Mouse (Mus musculus): ENCODE data around the gene 4930402K13Rik. TPM values are rescaled to one million over a fixed set of nuclear protein-coding genes. Genes with fewer than 3 reads are reported as not detected.

Gene 4930402K13Rik
- total and polyA plus RNA-seq, 2 experiments from 2014 or later, result not detected

DNA sequence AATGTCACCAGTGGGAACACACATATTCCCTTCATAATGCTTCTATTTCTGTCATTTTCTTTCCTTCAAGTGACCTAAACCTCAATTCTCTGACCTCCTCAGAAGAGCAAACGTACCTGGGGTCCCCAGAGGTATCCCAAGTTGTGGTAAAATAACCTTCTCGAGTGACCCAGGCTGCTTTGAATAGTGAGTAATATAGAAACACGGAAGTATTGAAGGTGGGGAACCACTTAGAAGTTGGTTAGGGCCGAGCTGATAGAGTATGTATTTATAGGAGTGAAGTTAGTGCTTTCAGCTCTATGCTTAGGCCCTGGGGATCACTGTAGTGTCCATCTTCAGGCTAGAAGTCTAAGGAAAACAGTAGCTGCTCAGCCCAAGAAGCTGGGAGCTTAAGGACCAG lies 20.6 kb downstream of the 4930402K13Rik start:
- Histone ChIP-seq H3K36me3 (ENCODE audit: insufficient read depth, low read length) (no peaks in the 10 kb centered on the region), H3K9ac (replicated peaks; ENCODE audit: low read length) (no peak overlapping the region), H3K4me1 (ENCODE audit: insufficient read depth, low read length) (no peaks in the 10 kb centered on the region), H3K4me2 (ENCODE audit: low read depth, low read length) (no peak overlapping the region), H3K9me3 (ENCODE audit: low read length) (no peaks in the 10 kb centered on the region), H3K27ac (no peak overlapping the region), H3K4me3 (ENCODE audit: low read length) (no peak overlapping the region), H3K27me3 (ENCODE audit: insufficient read depth, low read length) (no peaks in the 10 kb centered on the region)
- WGBS, result 67% methylated on average over 4 of the region's 4 CpGs
- no peak for TF ChIP-seq CTCF (IDR thresholded peaks at IDR 0.05; ENCODE audit: low read depth)
- ATAC-seq, result no peak
- no peak for DNase-seq (ENCODE audit: low spot score)

DNA sequence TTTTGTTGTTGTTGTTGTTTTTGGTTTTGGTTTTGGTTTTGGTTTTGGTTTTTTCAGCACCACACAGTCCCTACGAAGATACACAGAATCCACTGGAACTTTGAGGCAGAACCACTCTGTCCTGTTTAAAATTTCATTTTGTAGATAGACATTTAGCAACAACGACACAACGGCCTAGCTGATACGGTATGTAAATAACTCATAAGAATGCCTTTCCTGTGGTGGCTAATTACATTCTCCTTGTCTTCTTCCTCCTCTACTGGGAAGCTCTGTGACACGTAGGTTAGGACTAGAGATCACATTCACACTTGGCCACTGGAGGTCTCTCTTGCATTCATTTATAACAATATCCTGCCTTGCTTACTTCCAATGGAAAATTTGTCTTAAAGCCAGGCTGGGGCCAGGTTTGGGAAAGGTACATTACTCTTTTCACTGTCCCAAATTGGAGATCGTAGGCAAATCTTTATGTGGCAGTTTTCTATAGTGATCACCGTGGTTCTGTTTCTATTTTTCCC lies 24.0 kb downstream of the 4930402K13Rik start:
- 40% methylated on average over 7 of the region's 7 CpGs for WGBS
- H3K9ac ChIP-seq (replicated peaks; ENCODE audit: low read length), result no peak overlapping the region
- TF ChIP-seq CTCF (IDR thresholded peaks at IDR 0.05; ENCODE audit: low read depth), result peak; percentile 56
- H3K4me2 ChIP-seq (ENCODE audit: low read depth, low read length), result no peak overlapping the region
- no peaks in the 10 kb centered on the region for H3K9me3 ChIP-seq (ENCODE audit: low read length)
- ATAC-seq (0 out of 2 replicates have a peak, but pooled peaks have one; percentile 68), DNase-seq (ENCODE audit: low spot score) (peak; percentile 62)
- H3K4me3 ChIP-seq (ENCODE audit: low read length), result no peak overlapping the region
- H3K27ac ChIP-seq, result no peak overlapping the region
- H3K27me3 ChIP-seq (ENCODE audit: insufficient read depth, low read length), result no peaks in the 10 kb centered on the region
- no peaks in the 10 kb centered on the region for H3K4me1 ChIP-seq (ENCODE audit: insufficient read depth, low read length)
- H3K36me3 ChIP-seq (ENCODE audit: insufficient read depth, low read length), result no peaks in the 10 kb centered on the region

GRCm38 (mm10) chrX:9139290-9139948 lies 35.1 kb downstream of the 4930402K13Rik start:
- no peaks in the 10 kb centered on the region for H3K36me3 ChIP-seq (ENCODE audit: insufficient read depth, low read length)
- no peaks in the 10 kb centered on the region for H3K27me3 ChIP-seq (ENCODE audit: insufficient read depth, low read length)
- H3K9ac ChIP-seq (replicated peaks; ENCODE audit: low read length), result no peak overlapping the region
- H3K27ac ChIP-seq, result no peak overlapping the region
- no peak for TF ChIP-seq CTCF (IDR thresholded peaks at IDR 0.05; ENCODE audit: low read depth)
- WGBS, result 86% methylated on average over 4 of the region's 4 CpGs
- ATAC-seq (no peak), DNase-seq (ENCODE audit: low spot score) (no peak)
- no peaks in the 10 kb centered on the region for H3K4me1 ChIP-seq (ENCODE audit: insufficient read depth, low read length)
- H3K4me2 ChIP-seq (ENCODE audit: low read depth, low read length), result no peak overlapping the region
- H3K4me3 ChIP-seq (ENCODE audit: low read length), result no peak overlapping the region
- no peaks in the 10 kb centered on the region for H3K9me3 ChIP-seq (ENCODE audit: low read length)

GRCm38 (mm10) chrX:9142669-9143068 lies 38.3 kb downstream of the 4930402K13Rik start:
- DNase-seq (ENCODE audit: low spot score), result peak; percentile 5
- H3K9me3 ChIP-seq (ENCODE audit: low read length), result no peaks in the 10 kb centered on the region
- no peaks in the 10 kb centered on the region for H3K36me3 ChIP-seq (ENCODE audit: insufficient read depth, low read length)
- no peak for TF ChIP-seq CTCF (IDR thresholded peaks at IDR 0.05; ENCODE audit: low read depth)
- H3K4me1 ChIP-seq (ENCODE audit: insufficient read depth, low read length), result no peaks in the 10 kb centered on the region
- no peak for ATAC-seq
- no peaks in the 10 kb centered on the region for H3K27me3 ChIP-seq (ENCODE audit: insufficient read depth, low read length)
- H3K9ac ChIP-seq (replicated peaks; ENCODE audit: low read length), result no peak overlapping the region
- no peak overlapping the region for H3K4me2 ChIP-seq (ENCODE audit: low read depth, low read length)
- H3K4me3 ChIP-seq (ENCODE audit: low read length), result no peak overlapping the region
- WGBS, result 45% methylated on average over 2 of the region's 2 CpGs
- H3K27ac ChIP-seq, result no peak overlapping the region

Other genes starting within 250 kb of the 4930402K13Rik start
- not detected in 2 replicates for gene Gm5751, start 230.3 kb upstream of the 4930402K13Rik start, total RNA-seq (2014; rRNA removed)
- not detected in 2 replicates for gene Gm5751, start 230.3 kb upstream of the 4930402K13Rik start, polyA plus RNA-seq (2015; fragmentation: Nextera tagmentation; extraction: Ambion mirVana)
- gene B630019K06Rik, start 212.2 kb upstream of the 4930402K13Rik start, total RNA-seq (2014; rRNA removed), result 94.8 and 110 TPM in 2 replicates
- 29.4 and 30.0 TPM in 2 replicates for gene B630019K06Rik, start 212.2 kb upstream of the 4930402K13Rik start, polyA plus RNA-seq (2015; fragmentation: Nextera tagmentation; extraction: Ambion mirVana)
- not detected in 2 replicates for gene Fthl17b, start 141.6 kb upstream of the 4930402K13Rik start, total RNA-seq (2014; rRNA removed)
- gene Fthl17b, start 141.6 kb upstream of the 4930402K13Rik start, polyA plus RNA-seq (2015; fragmentation: Nextera tagmentation; extraction: Ambion mirVana), result not detected in 2 replicates
- not detected in 2 replicates for gene Fthl17c, start 128.0 kb upstream of the 4930402K13Rik start, total RNA-seq (2014; rRNA removed)
- gene Fthl17c, start 128.0 kb upstream of the 4930402K13Rik start, polyA plus RNA-seq (2015; fragmentation: Nextera tagmentation; extraction: Ambion mirVana), result not detected in 2 replicates
- not detected in 2 replicates for gene Fthl17d, start 117.8 kb upstream of the 4930402K13Rik start, total RNA-seq (2014; rRNA removed)
- gene Fthl17d, start 117.8 kb upstream of the 4930402K13Rik start, polyA plus RNA-seq (2015; fragmentation: Nextera tagmentation; extraction: Ambion mirVana), result not detected in 2 replicates
- not detected in 2 replicates for gene Fthl17e, start 71.1 kb upstream of the 4930402K13Rik start, total RNA-seq (2014; rRNA removed)
- gene Fthl17e, start 71.1 kb upstream of the 4930402K13Rik start, polyA plus RNA-seq (2015; fragmentation: Nextera tagmentation; extraction: Ambion mirVana), result not detected in 2 replicates
- gene Fthl17f, start 41.5 kb upstream of the 4930402K13Rik start, total RNA-seq (2014; rRNA removed), result not detected in 2 replicates
- gene Fthl17f, start 41.5 kb upstream of the 4930402K13Rik start, polyA plus RNA-seq (2015; fragmentation: Nextera tagmentation; extraction: Ambion mirVana), result not detected in 2 replicates
- 8.4 and 8.7 TPM in 2 replicates for gene Lancl3, start 95.3 kb downstream of the 4930402K13Rik start, total RNA-seq (2014; rRNA removed)
- 3.1 and 3.4 TPM in 2 replicates for gene Lancl3, start 95.3 kb downstream of the 4930402K13Rik start, polyA plus RNA-seq (2015; fragmentation: Nextera tagmentation; extraction: Ambion mirVana)
- not detected in 2 replicates for gene Gm14862, start 152.3 kb downstream of the 4930402K13Rik start, total RNA-seq (2014; rRNA removed)
- gene Gm14862, start 152.3 kb downstream of the 4930402K13Rik start, polyA plus RNA-seq (2015; fragmentation: Nextera tagmentation; extraction: Ambion mirVana), result not detected in 2 replicates
- gene Xk, start 168.2 kb downstream of the 4930402K13Rik start, total RNA-seq (2014; rRNA removed), result 6.6 and 6.7 TPM in 2 replicates
- 3.7 and 4.6 TPM in 2 replicates for gene Xk, start 168.2 kb downstream of the 4930402K13Rik start, polyA plus RNA-seq (2015; fragmentation: Nextera tagmentation; extraction: Ambion mirVana)
- not detected in 2 replicates for gene H2al1m, start 179.2 kb downstream of the 4930402K13Rik start, total RNA-seq (2014; rRNA removed)
- gene H2al1m, start 179.2 kb downstream of the 4930402K13Rik start, polyA plus RNA-seq (2015; fragmentation: Nextera tagmentation; extraction: Ambion mirVana), result not detected in 2 replicates
- gene H2al1k, start 246.1 kb downstream of the 4930402K13Rik start, total RNA-seq (2014; rRNA removed), result not detected in 2 replicates
- not detected in 2 replicates for gene H2al1k, start 246.1 kb downstream of the 4930402K13Rik start, polyA plus RNA-seq (2015; fragmentation: Nextera tagmentation; extraction: Ambion mirVana)

All from hindbrain, postnatal 0 days (tissue).